Mouse (Mus musculus) WW6 (cell line): Measurements from ENCODE around the gene Fbxl19.
"Not testable (repeated sequence)": the region's sequence is repeated elsewhere in the genome, so short reads cannot be mapped to it uniquely, and the experiment has no call there.

Experiments
- DNase-seq: peaks from one replicate; pipeline ENCODE4 v3.0.0-alpha.2; 2013; ENCODE audit warnings: low read depth, low spot score

Fbxl19 gene

GRCm38 (mm10) chr7:127768346-127768996 lies 24.1 kb downstream of the Fbxl19 start:
- DNase-seq = no peak

- DNase-seq = peak; percentile 94
Observed at GRCm38 (mm10) chr7:127768997-127769593, 24.8 kb downstream of the Fbxl19 start.

GRCm38 (mm10) chr7:127769651-127770038 lies 25.3 kb downstream of the Fbxl19 start, which contains the start of gene Orai3:
Orai3 (plus strand) TSS chr7:127769815.
- DNase-seq = no peak

- DNase-seq = no peak
Observed at GRCm38 (mm10) chr7:127770039-127770905, 25.9 kb downstream of the Fbxl19 start.

- no peak for DNase-seq
Observed at GRCm38 (mm10) chr7:127771262-127771661, 26.9 kb downstream of the Fbxl19 start.

- no peak for DNase-seq
Observed at GRCm38 (mm10) chr7:127772080-127772479, 27.7 kb downstream of the Fbxl19 start.

- DNase-seq = no peak
Observed at GRCm38 (mm10) chr7:127772557-127772956, 28.2 kb downstream of the Fbxl19 start.

- DNase-seq = peak; percentile 71
Observed at GRCm38 (mm10) chr7:127773664-127774384, 29.5 kb downstream of the Fbxl19 start.

GRCm38 (mm10) chr7:127775837-127776236 lies 31.5 kb downstream of the Fbxl19 start:
- not testable (repeated sequence) for DNase-seq

GRCm38 (mm10) chr7:127776426-127776825 lies 32.1 kb downstream of the Fbxl19 start, which contains the start of gene Setd1a:
Setd1a (plus strand) TSS chr7:127776670.
- DNase-seq = peak; percentile 55

- DNase-seq = peak; percentile 85
Observed at GRCm38 (mm10) chr7:127776878-127777473, 32.6 kb downstream of the Fbxl19 start.

GRCm38 (mm10) chr7:127777474-127778266 lies 33.3 kb downstream of the Fbxl19 start:
- no peak for DNase-seq

GRCm38 (mm10) chr7:127778350-127778749 lies 34.0 kb downstream of the Fbxl19 start:
- no peak for DNase-seq

- no peak for DNase-seq
Observed at GRCm38 (mm10) chr7:127785308-127785707, 41.0 kb downstream of the Fbxl19 start, which contains the start of gene Gm49388. Gm49388 (plus strand) TSS chr7:127785608.

- DNase-seq = no peak
Observed at GRCm38 (mm10) chr7:127797076-127797845, 52.9 kb downstream of the Fbxl19 start.

GRCm38 (mm10) chr7:127798591-127798990 lies 54.2 kb downstream of the Fbxl19 start:
- DNase-seq = no peak

- no peak for DNase-seq
Observed at GRCm38 (mm10) chr7:127799211-127799610, 54.9 kb downstream of the Fbxl19 start.

- no peak for DNase-seq
Observed at GRCm38 (mm10) chr7:127799738-127800137, 55.4 kb downstream of the Fbxl19 start.

GRCm38 (mm10) chr7:127800435-127801009 lies 56.2 kb downstream of the Fbxl19 start, which contains the start of gene Hsd3b7:
Hsd3b7 (plus strand) TSS chr7:127800604.
- DNase-seq = peak; percentile 70
